Mouse (Mus musculus) heart, postnatal 10 days (tissue): ENCODE measurements around the gene Metap2. TPM values are rescaled to one million over a fixed set of nuclear protein-coding genes. Genes with fewer than 3 reads are reported as not detected.

Experiments used
- DNase-seq, 2 experiments: peaks; one replicate each; pipeline ENCODE4 v3.0.0; 2021
- intact Hi-C: fragments of 180-260 bp; cut with DNase I; formaldehyde crosslinking; loops from one replicate; pipeline ENCODE4 v1.15.1; 2025
- total RNA-seq, 2 experiments: library from RNA; stranded (reverse); gene quantifications; 2 replicates each; pipeline ENCODE4 v1.2.3; 2021

Gene Metap2
- total RNA-seq, 2 experiments from 2014 or later: 150 to 156 TPM

DNA sequence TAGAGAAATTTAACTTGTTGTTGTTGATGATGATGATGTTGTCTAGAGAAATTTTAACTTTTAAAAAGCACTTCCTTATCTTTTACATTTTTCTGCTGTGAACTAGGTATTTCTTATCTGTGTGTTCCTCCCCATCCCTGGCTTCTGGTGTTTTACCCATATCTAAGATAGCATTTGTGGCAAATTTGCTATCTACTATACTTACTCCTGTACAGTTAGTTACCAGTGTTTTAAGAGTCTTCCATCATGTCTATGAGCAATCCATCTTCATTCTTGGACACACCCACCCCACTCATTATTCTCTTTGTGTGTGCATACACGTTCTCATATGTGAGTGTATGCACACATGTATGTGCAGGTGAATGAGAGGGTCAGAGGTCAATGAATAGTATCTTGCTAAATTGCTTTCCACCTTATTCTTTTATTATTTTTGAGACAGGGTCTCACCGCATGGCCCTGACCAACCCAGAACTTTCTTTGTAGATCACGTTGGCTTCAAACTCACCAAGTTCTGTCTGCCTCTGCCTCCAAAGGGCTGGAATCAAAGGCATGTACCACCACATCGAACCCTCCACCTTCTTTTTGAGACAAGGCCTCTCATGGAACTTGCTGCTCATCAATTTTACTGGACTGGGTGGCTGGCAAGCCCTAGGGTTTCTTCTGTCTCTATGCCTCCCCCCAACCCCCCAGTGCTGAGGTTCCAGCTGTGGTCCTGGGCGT is 15.4 kb upstream of the Metap2 start:
- intact Hi-C loops: no loop called here
- no peak for DNase-seq

DNA sequence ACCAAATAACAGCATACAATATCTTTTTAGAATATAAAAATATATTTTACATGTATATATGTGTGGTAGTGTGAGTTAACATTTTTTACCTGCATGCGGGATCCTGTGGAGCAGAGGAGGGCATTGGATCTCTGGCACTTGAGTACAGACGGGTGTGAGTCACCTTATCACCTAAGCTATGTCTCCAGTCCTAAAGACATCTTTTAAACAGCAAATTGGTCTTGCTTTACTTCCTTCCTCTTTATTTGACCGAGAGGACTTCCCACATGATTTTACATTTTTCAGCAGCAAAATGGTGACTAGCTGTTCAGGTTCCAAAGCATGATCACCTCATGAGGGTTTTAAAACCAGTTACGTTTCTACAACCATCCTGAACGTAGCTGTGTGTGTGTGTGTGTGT is 14.4 kb upstream of the Metap2 start:
- DNase-seq: no peak
- intact Hi-C loops: no loop called here

DNA sequence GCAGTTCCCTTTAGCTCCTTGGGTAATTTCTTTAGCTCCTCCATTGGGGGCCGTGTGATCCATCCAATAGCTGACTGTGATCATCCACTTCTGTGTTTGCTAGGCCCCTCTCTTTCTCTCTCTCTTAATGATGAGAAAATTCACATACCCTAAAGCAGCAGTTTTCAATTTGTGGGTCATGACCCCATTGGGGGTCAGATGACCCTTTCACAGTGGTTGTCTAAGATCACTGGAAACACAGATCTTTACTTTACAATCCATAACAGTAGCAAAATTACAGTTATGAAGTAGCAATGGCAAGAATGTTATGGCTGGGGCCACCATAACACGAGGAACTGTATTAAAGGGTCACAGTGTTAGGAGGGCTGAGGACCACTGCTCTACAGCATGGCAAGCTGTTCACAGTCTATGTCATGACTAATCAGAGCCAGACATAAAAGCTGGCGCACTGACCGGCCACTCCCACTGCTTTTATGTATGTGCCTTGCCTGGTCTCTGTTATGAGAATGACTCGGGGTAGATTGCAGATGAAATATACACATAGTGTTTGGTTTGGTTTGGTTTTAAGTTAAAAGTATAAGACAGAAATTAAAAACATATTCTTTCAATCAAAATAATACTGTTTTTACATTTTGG is 13.0 kb upstream of the Metap2 start:
- no peak for DNase-seq
- intact Hi-C loops: no loop called here

DNA sequence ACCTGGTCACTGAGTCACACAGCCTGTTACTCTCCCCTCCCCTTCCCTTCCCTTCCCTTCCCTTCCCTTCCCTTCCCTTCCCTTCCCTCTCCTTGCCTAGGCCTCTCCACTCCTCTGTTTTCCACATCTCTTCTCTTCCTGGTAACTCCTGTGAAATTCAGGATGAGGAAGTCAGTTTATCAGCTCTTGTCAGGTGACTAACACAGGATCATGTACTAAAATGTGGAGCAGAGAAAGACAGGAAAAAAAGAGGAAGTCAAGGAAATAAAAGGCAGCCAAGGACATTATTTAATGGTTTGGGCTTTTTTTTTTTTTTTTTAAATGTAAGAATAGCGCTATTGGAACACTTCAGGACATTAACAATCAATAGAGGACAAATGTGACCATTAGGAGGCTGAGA is 12.1 kb upstream of the Metap2 start:
- intact Hi-C loops: no loop called here
- DNase-seq: no peak

DNA sequence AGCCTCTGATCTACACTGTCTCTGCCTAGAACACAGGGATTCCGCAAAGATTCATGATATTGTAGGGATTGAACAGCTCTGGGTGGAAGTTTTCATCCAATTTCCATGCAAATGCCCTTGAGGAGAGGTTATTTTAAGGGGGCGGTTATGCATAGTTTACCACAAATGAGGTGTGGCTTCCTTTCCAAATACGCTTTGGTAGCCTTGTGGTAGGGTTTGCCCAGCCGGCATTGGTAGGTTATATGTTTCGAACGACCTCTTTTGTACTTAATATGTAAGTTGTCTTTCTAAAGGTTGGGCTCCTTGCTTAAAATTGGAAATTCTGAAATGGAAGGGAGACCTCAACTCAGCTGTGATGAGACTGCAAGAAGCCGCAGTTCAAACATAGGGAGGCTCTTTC is 11.6 kb upstream of the Metap2 start:
- DNase-seq: no peak
- intact Hi-C loops: no loop called here

DNA sequence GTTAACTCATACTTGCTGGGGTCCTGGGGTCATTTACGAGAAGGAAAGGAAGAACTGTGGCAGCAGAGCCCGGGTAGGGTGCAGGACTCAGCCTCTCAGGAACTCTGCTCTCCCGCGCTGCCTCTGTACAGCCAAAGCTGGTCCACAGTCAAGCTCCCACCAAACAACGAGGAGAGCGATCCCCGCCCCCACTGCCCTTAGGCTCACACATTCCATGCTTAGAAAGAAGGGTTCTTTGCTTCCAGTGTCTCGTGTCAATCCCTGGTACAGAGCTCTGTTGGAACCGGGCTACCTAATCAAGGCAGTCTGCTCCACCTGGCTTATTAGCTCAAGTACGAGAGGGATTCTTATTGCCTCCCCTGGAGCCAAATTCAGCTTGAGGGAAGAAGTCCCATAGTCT is 10.5 kb upstream of the Metap2 start:
- intact Hi-C loops: no loop called here
- DNase-seq: no peak

DNA sequence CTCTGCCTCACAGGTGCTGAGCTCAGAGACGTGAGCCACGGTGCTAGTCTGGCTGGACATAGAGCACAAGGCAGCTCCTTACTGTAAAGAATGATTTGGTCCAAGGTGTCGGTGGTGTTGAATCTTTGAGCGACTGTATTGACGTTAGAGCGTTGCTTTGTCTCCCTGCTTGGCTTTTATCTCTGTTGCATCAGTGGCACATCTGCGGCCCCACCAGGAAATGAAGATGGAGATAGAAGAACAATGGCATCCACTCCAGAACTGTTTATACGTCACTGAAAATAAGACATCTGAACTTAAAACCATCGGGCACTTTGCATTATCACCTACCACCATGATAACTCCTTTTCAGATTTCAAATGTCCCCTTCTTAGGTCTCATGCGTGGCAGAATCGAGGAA is 3.0 kb upstream of the Metap2 start:
- intact Hi-C loops: no loop called here
- DNase-seq: no peak

DNA sequence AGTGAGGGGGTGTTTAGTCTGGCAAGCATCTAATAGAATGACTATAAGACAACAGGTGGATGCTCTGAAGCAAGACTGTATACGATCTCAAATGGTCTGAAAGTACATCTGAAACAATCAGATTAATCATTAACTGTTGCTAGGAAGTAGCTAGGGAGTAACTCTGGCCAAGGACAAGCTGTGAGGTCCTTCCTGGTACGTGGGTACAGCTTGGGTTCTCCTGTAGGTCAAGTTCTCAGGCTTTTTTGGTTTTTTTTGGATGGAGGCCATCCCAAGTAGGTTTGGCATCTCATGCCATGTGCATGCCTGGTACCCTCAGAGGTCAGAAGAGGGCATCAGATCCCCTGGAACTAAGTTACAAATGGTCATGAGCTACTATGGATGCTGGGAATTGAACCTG is 2.4 kb upstream of the Metap2 start:
- no peak for DNase-seq
- intact Hi-C loops: no loop called here

DNA sequence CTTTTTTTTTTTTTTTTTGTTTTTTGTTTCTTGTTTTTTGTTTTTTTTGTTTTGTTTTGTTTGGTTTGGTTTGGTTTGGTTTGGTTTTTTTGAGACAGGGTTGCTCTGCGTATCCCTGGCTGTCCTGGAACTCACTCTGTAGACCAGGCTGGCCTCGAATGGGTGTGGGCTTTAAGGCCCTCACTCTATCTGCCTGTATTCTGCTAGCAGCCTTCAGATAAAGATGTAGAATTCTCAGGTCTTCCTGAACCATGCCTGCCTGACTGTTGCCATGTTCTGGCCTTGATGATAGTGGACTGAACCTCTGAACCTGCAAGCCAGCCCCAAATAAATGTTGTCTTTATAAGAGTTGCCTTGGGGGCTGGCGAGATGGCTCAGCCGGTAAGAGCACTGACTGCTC is 4.3 kb downstream of the Metap2 start:
- intact Hi-C loops: no loop called here
- no peak for DNase-seq

DNA sequence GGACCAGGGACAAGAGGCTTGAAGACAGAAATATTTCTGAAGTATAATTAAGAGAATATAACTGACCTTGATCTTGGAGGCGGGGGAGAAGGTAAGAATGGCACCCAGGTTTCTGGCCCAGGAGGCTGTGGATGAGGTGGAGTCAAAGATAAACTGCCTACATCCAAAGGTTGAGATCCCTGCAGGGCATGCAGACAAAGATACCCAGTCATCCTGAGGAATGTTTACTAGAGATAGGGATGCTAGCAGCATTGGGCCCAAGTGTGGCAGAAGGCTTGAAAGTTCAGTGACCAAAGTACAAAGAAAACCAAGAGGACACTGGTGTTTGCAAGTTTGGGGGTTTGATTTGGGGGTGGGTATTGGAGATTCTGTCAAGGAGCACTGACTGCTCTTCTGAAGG is 5.9 kb downstream of the Metap2 start:
- DNase-seq: no peak
- intact Hi-C loops: no loop called here

DNA sequence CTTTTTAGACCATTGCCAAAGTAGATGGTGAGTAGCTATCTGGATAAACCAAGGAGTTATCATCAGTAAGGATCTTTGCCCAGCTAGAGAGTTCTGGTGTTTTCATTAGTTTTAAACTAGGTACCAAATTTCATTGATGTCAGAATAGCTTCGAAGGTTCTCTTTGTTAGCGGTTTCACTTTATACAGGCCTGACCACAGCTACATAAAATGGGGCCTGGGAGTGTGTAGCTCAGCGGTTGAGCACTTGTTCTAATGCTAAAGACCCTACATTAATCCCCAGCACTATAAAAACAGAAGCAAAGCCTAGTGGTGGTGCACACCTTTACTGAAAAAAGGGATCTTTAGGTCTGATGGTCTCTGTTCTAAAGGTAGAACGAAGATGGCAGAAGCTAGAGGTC is 6.3 kb downstream of the Metap2 start:
- intact Hi-C loops: no loop called here
- DNase-seq: no peak

DNA sequence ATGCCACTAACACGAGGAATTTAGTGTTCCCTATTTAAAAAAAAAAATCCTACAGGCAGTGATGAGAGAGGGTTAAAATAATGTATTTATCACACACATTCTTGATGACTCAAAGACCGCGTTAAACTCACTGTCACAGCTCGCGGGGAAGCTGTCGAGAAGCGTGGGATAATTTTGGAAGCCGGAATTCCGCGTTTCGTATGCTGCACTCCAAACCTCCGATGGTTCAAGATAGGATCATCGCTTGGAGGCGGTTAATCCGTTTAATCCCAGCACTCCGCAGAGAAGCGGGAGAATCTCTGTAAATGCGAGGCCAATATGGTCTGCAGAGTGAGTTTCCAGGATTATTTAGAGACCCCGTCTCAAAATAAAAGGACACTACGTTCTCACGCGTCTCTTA is 6.9 kb downstream of the Metap2 start:
- DNase-seq: peak in 1 of 2 experiments; percentile 43
- intact Hi-C loops: loop anchor here (2.0 kb wide), 1 partner anchor 29 kb away; no protein-coding TSS in a partner anchor

DNA sequence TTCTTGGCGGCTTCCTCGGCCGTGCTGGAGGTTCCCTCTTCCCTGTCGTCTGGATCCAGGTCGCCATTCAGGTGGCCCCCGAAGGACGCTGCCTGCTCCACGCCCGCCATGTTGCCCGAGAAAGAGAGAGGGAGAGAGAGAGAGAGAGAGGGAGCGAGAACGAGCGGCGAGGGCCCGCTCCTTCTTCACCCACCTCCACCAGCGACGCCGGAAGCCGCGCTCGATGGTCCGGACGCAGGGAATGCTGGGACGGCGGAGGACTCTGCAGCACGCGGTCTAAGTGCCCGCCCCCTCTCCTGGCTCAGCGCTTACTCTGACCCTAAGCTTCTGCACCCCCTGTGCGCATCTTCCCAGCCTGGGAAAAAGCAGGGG is 7.3 kb downstream of the Metap2 start:
- peak; percentile 90 to 91 for DNase-seq
- intact Hi-C loops: loop anchor here (2.0 kb wide), 1 partner anchor 29 kb away; no protein-coding TSS in a partner anchor

DNA sequence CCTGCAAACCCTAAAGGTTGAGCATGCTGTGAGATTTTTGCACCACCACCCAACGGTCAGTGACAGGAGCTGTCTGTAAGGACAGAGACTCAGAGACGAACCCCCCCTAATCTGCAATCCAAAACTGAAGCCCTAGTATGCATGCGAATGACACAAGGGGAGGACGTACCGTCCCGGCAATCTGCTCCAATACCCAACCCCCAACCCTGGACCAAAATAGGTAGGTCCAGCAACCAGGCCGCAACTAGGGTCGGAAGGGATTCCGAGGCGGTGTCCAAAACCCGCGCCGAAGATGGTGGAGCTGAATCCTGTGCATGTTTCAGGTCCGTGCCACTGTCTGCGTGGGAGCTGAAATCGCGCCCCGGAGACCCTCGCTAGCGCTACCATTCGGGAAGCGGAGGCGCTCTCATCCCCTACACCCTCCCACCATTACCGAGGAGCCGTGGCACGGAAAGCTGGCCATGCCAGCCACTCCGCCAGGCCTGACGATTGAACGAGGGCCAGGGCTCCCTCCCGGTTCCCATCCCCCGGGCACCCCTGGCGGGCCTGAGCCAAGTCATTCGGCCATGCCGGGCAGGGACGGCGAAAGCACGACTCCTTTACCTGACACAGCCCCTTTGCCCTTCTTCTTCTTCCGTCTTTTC is 7.8 kb downstream of the Metap2 start:
- peak in 1 of 2 experiments; percentile 73 for DNase-seq
- intact Hi-C loops: loop anchor here (2.0 kb wide), 1 partner anchor 30 kb away; no protein-coding TSS in a partner anchor

DNA sequence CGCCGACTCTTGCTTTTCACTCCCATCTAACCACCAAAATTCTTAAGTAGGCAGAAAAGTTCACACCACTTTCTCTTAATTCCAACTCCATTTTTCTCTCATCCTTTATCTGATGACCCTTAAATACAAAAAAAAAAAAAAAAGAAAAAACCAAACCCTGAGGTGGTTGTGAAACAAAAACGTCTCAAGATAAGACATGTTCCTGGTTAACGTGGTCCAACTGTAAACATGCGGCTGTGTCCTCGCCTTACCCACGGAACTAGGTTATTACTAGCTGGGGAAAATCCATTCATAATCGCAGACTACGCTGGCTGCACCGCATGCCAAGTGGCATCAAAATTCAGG is 8.3 kb downstream of the Metap2 start:
- intact Hi-C loops: loop anchor here (2.0 kb wide), 1 partner anchor 30 kb away; no protein-coding TSS in a partner anchor
- DNase-seq: no peak

DNA sequence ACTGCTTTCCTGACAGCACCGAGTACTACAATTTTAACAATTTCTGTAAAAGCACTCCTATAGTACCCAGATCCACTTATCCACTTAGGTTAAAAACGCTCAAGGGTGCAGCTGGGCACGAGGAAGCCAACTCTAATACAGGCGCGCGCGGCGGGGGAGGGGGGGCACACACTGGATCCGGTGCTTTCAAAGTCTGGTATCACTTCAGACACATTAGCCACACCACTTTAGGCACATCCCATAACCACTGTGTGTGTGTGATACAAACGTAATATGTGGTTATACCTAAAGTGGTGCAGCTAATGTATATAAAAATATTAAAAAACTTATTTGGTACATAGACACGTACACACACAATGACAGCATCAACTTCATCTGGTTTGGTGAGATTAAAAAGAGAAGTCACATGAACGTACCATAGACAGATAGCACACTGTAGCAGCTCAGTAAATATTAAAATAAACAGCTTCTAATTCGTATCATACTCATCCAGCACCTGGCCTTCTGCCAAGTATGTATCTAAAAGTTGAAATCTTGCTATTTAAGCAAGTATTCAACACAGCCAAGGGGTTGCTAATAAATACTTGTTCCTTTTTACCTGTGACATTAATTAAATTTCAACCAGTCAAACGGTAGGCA is 10.9 kb downstream of the Metap2 start:
- intact Hi-C loops: no loop called here
- DNase-seq: no peak

DNA sequence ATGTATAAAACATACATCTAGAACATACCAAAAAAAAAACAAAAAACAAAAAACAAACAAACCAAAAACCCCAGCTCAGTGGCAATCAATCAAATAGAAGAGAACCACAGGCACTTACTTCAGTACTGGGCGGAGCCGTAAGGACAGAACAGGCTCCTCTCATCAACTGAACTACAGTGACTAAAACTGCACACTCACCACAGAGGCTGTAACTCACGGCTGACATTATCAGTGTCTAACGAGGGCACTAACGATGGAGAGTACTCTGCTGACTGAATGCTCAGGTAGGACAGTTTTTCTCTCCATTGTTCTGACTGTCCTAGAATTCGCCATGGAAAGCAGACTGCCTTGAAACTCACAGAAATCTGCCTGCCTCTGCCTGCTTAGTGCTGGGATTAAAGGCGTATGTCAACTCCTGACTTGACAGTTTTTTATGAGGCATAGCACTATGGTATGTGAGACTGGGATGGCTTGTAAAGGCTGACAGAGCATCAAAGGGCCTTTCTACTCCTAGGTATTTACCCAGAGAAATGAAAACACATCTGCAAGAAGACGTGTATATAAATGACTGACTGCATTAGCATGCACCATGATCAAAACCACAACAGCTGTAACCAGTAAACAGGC is 14.0 kb downstream of the Metap2 start:
- intact Hi-C loops: no loop called here
- DNase-seq: no peak

DNA sequence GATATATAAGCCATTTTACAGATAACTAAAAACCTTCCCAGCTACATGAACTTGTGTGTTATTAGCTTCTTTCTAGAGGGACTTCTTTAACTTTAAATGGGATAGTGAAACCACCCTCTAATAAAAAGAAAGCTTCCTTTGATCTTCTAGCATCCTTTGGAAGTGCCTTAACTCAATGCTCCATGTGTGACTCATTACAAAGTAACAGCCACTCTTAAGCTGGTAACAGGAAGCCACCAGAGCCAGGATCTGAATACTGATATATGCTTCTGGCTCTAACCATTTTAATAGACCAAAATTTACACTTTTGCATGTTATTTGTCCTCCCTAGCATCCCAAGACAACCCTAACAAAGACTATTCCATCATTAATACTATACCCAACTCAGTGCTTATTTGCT is 15.0 kb downstream of the Metap2 start:
- intact Hi-C loops: no loop called here
- no peak for DNase-seq

DNA sequence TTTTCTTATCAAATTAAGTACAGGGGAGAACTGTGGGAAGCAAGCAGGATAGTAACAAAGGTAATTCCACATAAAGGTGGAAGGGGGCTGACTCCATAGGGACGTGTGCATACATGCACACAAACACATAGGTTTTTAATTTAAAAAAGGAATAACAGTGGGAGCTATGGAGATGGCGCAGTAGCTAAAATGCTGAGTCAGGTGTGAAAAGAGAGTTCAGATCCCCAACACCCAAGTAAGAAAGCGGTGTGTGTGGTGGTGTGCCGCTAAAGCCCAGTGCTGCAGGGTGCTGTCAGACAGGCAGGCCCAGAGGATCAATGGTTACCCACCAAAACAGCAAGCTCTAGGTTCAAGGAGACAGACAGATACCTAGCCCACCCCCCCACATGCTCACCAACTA is 18.2 kb downstream of the Metap2 start:
- intact Hi-C loops: no loop called here

DNA sequence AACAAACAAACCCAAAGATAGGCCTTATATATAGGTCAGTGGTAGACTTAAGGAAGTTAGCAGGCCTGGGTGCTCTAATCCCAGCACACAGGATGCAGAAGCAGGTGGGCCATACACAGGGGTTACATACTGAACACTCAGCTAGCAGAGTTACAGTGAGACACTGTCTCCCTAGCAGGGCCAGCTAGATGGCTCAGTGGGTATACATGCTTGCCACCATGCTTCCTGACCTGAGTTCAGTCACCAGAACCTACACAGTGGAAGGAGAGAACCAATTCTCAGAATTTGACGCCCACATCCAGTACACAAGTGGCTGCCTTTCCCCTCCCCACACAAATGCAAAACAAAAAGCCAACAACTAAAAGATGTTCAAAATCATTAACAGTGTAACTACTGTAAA is 20.1 kb downstream of the Metap2 start:
- DNase-seq: no peak
- intact Hi-C loops: no loop called here

More for the DNA sequence above, 18.2 kb downstream of the Metap2 start:
- no peak for DNase-seq

DNA sequence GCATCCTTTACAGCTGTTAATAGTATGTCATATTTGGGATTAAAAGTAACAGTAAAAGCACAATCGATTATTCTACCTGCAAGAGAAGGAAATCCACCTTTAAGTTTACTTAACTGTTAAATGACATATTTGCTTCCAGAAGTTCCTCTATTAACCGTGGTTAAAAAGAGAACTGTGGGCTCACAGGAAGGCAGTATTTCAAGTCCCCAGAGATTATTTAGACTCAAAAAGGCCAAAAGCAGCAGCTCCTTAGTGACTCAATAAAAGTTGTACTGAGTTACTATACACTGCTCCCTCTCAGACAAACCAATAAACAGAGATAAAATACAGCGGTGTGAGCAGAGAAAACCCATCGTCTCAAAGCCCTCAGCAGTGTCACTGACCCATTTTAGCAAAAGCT is 28.0 kb downstream of the Metap2 start:
- DNase-seq: no peak
- intact Hi-C loops: no loop called here
